Comparison of ENCODE assay signal across 8 mouse cellular contexts in the genomic region with DNA sequence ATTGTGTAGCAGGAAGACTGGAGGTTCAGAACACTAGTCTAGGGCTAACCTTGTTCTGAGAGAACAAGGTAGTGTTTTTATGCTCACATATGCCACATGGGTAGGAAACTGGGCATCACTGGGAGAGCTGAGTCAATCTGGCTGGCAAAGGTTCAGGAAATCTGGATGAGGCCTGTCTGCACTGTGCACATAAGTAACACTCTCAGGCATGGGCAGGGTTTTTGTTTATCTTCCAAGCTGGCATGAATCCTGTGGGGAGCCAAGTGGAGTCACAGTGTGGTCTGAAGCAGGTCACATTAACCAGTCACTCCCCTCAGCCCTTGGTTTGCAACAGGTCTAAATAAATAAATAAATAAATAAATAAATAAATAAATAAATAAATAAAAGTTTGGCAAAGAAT. TPM values are rescaled to one million over a fixed set of nuclear protein-coding genes. Genes with fewer than 3 reads are reported as not detected.
DNase-seq lines count a peak whose midpoint lies in the region; TF ChIP-seq lines count a peak whose summit lies in the region.

No protein-coding gene starts in this region.

- H3K27ac ChIP-seq in cerebellum, adult 2 months (ENCODE audit: insufficient read depth, low read length) = no peak overlapping the region

- H3K4me3 ChIP-seq in cerebellum, adult 2 months (replicated peaks; ENCODE audit: insufficient read depth, low read depth, low read length) = no peak overlapping the region
- no peak overlapping the region for H3K4me3 ChIP-seq in lung, adult 2 months (replicated peaks; ENCODE audit: extremely low read depth, low read depth, low read length)

- TF ChIP-seq CTCF in cerebellum, adult 2 months (IDR thresholded peaks at IDR 0.05; ENCODE audit: borderline replicate concordance, insufficient read depth, low read depth, low read length) = no peak
- no peak for TF ChIP-seq CTCF in lung, adult 2 months (IDR thresholded peaks at IDR 0.05; ENCODE audit: insufficient read depth, low read length)

- no peaks in the 10 kb centered on the region; the same call in 1 of the 2 replicates for H3K27me3 ChIP-seq in cerebellum, adult 2 months (ENCODE audit: control insufficient read depth, insufficient read depth, low read length)

- TF ChIP-seq POLR2A in cerebellum, adult 2 months (IDR thresholded peaks at IDR 0.05; ENCODE audit: borderline replicate concordance, insufficient read depth, low read length) = no peak
- TF ChIP-seq POLR2A in lung, adult 2 months (IDR thresholded peaks at IDR 0.05; ENCODE audit: borderline replicate concordance, extremely low read depth, low read depth, low read length) = no peak

- peaks cover 6% of the 10 kb centered on the region; the same call in 1 of the 2 replicates for H3K4me1 ChIP-seq in cerebellum, adult 2 months (ENCODE audit: control insufficient read depth, insufficient read depth, low read length)
- H3K4me1 ChIP-seq in lung, adult 2 months (ENCODE audit: control insufficient read depth, insufficient read depth, low read length) = no peaks in the 10 kb centered on the region; the same call in 1 of the 2 replicates

- peak; percentile 23 for DNase-seq in layer of hippocampus, adult 11-12 months (ENCODE audit: low spot score)
- no peak for DNase-seq in layer of hippocampus, postnatal 25 days (ENCODE audit: extremely low spot score in 1 of 2, low spot score in 1 of 2)
- peak; percentile 58 to 87 for DNase-seq in cerebellum, adult 2 months
- DNase-seq in heart, postnatal 10 days = peak; percentile 79 to 86
- peak; percentile 40 for DNase-seq in lung, adult 2 months
- no peak for DNase-seq in MN1 (ENCODE audit: low spot score)
- DNase-seq in frontal cortex, postnatal 25 days (ENCODE audit: low spot score in 2 of 2) = no peak
- DNase-seq in thymus, postnatal 36 days = no peak

- intact Hi-C loops in heart, postnatal 10 days (cut with DNase I) = no loop called here

RNA-seq across cellular contexts. Expression of a gene that starts 53.0 kb away (rescaled TPM):
- 1 to 10 TPM; 3.2 to 3.6 TPM for total RNA-seq in layer of hippocampus, postnatal 25 days (2021)
- polyA plus RNA-seq in cerebellum, adult 2 months (2012; rRNA removed) = 3.8 and 4.6 TPM in 2 replicates
- total RNA-seq in heart, postnatal 10 days (2021) = 10 to 100 TPM; 11.6 to 12.5 TPM
- polyA plus RNA-seq in lung, adult 2 months (2012; rRNA removed) = 25.6 and 26.4 TPM in 2 replicates

Comparison
In these comparisons a context has a peak if more than half of its experiments do, and no peak if none do; other contexts are left out.
1. DNase-seq: peak in layer of hippocampus, adult 11-12 months (single experiment), cerebellum, adult 2 months (2 of 2), heart, postnatal 10 days (2 of 2) and lung, adult 2 months (single experiment); none in layer of hippocampus, postnatal 25 days (0 of 2), MN1 (single experiment), frontal cortex, postnatal 25 days (0 of 2) and thymus, postnatal 36 days (0 of 2).